Mouse (Mus musculus) MEL (cell line): ENCODE data around the gene Mrpl14.

ENCODE experiments used
- TAL1 ChIP-seq: IDR thresholded peaks from 2 replicates; pipeline ENCODE4 v1.6.1; 2012; ENCODE audit warnings: mild to moderate bottlenecking, inconsistent platforms, low read length, moderate library complexity, mixed read lengths
- ZKSCAN1 ChIP-seq: IDR thresholded peaks from 2 replicates; pipeline ENCODE4 v1.6.1; 2012; ENCODE audit warnings: low read depth, mild to moderate bottlenecking, inconsistent platforms, low read length, improper control_type of control experiment, moderate library complexity

DNA sequence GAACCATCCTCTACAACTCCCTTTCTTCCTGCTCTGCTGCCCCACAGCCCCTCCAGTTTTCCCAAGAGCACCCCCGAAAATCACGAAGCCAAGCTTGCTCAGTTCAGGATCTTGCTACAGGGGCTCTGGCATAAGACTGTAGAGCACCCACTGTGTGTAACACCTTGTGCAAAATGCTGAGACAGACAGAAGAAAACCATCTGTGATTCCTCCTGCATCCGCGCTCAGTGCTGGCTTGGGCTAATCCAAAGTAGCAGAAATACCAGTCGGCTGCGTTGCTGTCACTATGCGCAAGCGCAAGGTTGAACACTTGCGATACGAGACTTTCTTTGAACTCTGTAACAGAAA is 38.4 kb downstream of the Mrpl14 start:
- TF ChIP-seq TAL1 (no peak), ZKSCAN1 (no peak)
